Mouse (Mus musculus) frontal cortex, adult 2 months (tissue): ENCODE results near the gene Mfsd10. TPM values are rescaled to one million over a fixed set of nuclear protein-coding genes. Genes with fewer than 3 reads are reported as not detected.
A peak's percentile ranks its signal among the peaks of the same experiment; 100 is the strongest.

Experiments used
- DNase-seq, 2 experiments: peaks; one replicate each; pipeline ENCODE4 v3.0.0; 2022; ENCODE audit warnings: low spot score in 1 of 2; ENCODE audit errors: extremely low spot score in 1 of 2
- polyA plus RNA-seq: library from polyadenylated mRNA; depleted of rRNA; stranded (reverse); fragments of >200 nt; gene quantifications from 2 replicates; pipeline ENCODE4 v1.2.3, GENCODE M21; 2012; rRNA removed

The Mfsd10 gene
- 108 and 113 TPM in 2 replicates for polyA plus RNA-seq

DNA sequence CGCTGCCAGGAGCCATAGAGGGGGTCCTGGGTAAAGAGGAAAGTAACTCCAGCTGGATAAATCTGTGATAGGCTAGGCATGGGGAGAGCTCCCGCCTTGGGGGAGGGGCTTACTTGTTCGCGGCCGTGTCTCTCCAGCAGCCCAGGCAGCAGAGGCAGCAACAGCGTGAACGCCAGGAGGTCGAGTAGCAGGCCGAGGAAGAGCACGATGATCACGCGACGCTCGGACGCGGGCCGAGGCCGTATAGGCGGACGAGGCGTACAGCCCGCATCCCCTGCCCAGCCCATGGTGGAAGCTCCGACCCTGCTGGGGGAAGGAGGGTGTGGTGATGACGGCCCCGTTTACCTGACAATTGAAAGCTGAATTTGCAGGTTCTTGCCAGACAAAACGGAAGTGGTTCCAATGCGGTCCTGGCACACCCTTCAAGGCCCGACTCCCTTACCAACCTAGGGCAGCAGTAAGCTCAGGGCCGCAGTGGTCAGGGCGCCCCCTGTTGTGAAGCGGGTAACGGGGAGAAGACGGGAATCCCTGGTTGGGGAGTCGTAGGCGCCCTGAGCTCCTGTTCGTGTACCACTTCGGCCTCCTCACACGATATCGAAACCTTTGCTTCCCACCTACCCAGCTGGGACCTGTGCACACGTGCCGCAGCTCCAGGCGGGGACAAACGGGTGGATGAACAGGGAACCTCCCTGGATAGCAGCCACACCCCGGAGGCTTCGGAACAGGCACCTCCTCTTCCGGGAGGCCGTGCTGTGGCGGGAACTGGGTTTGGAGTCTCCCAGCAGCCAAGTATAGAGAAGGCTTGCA, at the start of gene Mfsd10:
Gene Mfsd10 (minus strand): TSS at position 732 of the 807 bp plus-strand sequence.
- peak; percentile 66 to 85 for DNase-seq

DNA sequence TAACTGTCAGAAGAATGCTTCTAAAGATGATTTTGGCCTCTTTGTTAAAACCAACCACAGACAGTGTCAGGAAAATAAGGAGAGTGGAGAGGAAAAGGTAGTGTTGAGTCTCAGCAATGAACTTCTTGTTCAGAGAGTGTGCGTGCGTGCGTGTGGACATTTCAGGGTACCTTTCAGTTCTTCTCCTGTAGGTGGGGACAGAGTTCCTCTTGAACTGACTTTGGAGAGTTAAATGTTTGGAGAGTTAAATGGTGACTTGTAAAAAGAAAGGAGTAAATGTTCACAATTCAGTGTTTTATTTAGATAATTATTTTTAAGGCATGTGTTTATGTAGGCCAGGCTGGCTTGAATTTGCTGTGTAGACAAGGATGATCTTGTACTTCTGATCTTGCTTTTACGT, 33.3 kb upstream of the Mfsd10 start:
- DNase-seq, result no peak

DNA sequence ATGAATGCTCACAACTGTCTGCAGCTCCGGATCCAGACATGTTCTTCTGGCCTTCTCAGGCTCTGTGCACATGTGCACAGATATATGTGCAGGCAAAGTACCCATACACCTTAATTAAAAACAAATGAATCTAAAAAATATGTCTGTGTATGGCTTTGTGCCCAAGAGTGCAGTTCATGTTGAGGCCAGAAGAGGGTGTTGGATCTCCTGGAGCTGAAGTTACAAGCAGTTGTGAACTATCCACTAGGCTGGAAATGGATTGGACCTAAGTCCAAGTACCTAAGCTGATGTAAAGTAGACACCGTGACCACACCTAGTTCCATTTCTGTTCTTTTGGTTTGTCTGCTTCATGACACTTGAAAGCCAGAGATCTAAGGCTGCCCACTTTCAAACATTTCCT, 32.5 kb upstream of the Mfsd10 start:
- no peak for DNase-seq

DNA sequence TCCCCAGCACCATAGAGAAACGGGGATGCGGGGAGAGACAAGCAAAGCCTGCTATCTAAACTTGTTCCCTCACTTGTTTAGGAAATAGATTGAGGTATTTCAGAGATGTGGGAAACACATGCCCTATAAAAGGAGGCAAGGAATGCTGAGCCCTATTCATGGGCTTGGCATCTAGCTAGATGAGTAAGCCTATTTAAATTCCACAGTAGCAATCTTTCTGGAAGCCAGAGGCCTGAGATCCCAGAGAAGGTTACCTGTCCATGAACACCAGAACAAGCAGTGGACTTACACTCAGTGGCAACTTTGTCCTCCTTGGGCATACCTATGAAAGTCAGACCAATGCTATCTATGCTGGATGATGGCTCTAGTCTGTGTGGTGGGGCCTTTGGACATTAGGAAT, 26.2 kb upstream of the Mfsd10 start:
- no peak for DNase-seq

DNA sequence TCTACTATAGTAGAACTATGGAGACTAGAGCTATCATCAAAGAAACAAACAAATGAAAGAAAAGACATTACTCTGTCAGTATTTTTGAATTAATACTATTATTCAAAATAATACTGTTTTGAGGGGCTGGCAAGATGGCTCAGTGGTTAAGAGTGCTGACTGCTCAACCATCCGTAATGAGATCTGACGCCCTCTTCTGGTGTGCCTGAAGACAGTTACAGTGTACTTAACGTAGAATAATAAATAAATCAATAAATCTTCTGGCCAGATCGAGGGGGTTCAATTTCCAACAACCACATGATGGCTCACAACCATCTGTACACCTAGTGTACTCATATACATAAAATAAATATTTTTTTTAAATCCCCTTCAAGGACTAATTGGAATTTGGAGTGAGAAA, 24.9 kb upstream of the Mfsd10 start:
- no peak for DNase-seq

DNA sequence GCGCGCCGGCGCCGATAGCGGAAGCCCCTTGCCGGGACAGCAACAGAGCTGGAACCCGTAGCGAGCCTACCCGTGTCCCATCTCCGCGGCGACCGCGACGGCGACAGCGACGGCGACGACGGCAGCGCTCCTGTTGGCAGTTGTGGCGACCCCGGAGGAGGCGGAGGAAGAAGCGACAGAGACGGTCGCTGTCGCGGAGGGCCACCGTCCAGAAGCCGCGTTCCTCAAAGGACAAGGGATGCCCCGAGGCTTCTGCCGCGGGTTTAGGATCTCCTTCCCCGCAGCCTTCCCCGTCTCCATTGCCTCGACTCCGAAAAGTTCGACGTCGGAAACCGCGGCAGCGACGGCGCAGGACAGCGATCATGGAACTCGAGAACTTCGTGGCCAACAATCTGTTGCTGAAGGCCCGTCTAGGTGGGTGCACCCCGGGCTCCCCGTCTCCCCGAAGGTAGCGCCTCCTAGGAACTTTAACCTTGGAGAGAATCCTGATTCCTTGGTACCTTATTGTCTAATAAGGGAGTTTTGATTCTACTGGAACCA, 23.6 kb upstream of the Mfsd10 start:
- no peak for DNase-seq

DNA sequence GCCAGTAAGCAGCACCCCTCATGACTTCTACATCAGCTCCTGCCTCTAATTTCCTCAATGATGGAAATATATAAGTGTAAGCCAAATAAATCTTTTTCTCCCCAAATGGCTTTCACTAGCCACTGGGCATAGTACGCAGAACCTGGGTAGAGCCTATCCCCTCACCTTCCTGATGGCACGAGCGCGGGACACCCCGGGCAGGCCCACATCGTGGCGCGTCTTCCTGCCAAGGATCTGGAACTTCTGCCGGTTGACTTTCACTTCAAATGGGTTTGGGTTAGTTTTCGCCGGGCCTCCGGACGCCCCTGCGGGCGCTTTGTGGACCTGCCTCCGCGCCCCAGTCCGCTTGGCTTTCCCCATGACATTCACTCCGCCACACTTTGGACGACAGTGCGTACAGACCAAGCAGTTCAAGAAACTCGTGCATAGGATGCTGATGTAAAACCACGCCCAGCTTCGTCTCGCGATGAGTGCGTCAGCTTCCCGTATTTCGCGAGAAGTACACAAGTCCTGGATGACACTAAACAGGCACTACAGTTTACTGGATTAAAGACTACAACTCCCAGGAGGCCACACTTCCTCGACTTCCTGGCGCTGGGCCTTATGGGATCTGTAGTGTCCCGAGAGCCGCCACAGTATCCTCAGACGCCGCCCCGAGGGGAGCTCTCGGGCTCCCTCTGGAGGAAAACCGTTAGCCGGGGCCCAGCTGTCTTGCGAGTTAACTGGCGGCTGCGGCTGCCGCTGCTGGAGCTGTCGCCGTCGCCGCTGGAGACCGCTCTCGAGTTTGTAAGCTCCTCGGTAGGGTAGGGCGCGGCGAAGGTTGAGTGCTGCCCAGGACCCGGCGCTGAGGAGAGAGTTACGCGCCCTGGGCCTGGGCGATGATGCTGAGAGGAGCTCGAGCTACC, 22.9 kb upstream of the Mfsd10 start, which contains the start of the genes Nop14 and Grk4:
Gene Nop14 (minus strand): TSS at position 463 of the 905 bp plus-strand sequence.
Gene Grk4 (plus strand): TSS at position 694 of the 905 bp plus-strand sequence.
- DNase-seq, result peak; percentile 100

DNA sequence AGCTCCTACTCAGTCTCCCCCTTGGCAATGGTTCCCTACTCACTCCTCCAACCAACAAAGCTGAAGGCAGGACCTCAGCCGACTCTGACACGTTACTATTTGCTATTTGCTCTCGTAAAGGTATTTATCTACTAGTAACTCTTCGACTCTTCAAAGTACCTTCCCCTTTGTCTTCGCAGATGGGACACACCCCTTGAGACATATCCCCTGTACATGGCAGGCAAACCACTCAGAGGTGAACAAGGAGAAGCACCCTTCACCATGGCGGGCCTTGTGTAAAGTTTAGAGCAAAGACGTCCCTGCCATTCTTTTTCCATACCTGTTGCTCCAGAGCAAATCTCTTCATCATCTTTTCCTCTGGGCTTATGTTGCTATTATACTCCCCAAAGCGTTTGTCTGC, 20.5 kb upstream of the Mfsd10 start:
- DNase-seq, result no peak

DNA sequence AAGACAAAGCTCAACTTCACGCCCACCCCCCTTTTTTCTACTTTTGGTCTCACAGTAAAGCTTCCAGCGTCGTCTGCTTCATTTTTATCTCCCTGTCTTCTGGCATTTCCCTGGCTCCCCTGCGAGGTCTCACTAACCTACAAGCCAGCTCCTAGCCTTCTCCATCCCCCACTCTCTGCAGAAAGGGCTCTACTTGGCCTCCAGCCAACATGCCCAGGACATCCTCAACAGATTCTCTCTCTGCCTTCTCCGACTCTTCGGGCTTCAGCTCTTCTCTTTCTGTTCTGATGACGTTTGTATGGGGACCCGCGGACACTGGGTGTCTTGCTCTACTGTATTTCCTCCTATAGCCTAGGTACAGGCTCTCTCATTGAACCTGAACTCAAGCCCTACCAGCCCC, 17.9 kb upstream of the Mfsd10 start:
- DNase-seq, result no peak

DNA sequence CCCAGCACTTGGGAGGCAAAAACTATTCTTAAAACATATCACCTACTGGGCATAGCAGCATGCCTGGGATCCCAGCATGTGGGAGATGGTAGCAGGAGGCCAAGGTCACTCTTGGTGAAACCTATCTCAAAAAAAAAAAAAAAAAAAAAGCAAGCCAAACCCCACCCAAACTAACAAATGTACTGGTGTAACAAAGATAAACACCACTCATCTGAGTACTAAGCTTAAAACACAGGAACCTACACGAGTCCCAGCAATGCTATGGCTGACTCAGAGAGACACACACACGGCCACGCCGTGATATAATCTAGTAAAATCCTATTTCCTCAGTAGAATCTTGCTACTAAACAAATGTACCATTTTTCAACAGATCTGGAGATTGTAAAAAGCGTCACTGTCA, 15.9 kb upstream of the Mfsd10 start:
- no peak for DNase-seq

DNA sequence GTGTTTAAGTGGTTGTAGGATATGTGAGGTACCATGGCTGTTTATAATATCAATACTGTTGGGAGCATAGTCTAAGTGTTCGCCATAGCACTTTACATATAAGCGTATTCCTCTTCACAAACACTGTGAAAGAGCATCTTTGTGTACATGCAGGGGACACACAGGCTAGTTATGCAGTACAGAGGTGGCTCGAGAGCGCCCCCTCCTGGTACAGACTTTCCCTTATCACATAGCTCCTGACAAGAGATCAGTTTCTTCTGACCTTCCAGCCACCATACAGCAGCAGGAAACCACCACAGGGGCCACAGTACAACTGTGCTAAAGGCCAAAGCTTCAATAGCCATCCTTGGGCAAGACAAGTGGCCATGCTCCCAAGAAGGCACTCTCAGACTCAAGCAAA, 10.6 kb upstream of the Mfsd10 start:
- peak in 1 of 2 experiments; percentile 77 for DNase-seq

DNA sequence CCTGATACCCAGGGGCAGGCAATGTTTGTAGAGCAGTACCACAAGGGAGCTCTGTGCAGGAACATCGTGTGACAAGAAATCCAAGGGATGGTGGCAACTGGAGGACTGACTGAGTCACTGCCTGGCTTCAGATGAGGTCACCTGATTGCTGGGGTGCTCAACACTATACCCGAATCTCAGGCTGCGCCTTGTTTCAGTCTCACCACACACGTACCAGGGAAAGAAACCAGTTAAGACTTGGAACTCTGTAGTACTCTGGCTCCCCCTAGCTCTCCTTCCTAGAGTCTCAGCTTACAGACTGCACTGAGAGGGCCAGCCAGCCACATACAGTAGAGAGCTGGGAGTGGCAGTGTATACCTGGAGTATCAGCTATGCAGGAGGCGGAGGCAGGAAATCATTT, 5.9 kb upstream of the Mfsd10 start:
- peak; percentile 67 to 87 for DNase-seq

DNA sequence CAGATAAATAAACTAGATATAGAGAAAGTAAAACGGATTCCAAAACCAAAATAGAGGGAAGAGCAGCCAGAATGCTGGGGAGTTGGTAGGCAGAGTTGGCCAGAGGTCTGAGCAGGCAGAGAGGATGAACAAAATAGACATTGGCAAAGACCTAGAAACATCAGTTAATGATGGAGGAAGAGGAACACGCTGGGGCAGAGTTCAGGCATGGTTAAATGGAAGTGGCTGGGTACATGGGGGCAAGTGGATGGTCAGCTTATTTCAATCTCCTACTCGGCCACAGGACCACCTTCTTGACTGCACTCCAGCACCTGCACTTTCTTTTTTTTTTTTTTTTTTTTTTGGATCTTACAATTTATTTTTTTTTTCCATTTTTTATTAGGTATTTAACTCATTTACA, 5.0 kb upstream of the Mfsd10 start:
- DNase-seq, result no peak

DNA sequence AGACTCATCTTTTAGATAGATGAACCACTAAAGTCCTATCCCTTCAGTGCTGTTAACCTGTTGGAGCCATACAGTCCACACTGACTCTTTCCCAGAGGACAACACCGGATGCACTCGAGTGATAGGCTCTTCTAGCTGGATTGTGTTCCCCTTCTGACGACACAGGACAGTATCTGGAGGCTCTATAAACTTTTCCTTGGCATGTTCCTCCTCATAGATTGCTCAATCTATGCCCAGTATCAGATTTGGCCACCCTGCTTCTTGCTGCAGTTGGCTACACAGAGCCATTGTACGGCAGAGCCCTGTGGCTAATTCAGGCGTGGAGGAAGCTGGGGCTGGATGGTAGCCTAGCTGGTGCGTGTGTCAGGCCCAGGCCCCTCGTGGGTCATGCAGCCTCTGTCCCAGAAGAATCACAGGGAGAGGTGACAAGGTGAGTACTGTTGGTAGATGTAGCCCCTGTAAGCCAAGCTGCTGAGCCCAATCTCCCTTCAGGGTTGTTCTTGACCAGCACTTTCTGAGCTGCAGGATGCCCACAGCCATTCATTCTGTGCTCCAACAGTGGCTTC, 662 bp upstream of the Mfsd10 start:
- no peak for DNase-seq

DNA sequence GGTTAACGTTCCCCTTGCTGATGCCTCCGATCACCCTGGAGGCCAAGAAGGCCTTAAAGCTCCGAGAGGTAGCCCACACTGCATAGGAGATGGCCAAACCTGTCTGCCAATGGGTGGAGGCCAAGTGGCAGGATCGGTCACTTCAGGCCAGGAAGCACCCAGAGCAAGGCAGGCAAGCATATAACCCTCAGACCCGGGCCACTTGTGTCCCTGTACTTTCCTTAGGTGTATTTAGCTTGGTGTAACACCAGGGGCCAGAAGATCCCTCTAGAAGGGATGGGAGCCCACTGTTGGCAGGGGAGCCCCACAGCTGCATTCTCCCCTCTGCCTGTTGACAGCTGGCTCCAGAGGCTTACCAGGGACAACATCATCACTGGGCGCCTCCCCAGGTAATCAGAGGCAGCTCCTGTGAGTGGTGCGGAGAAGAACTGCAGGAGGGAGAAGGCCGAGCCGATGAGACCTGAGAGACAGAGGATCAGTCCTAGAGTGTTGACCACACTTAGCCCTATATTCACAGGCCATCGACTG, 1.3 kb downstream of the Mfsd10 start:
- DNase-seq, result peak in 1 of 2 experiments; percentile 15

DNA sequence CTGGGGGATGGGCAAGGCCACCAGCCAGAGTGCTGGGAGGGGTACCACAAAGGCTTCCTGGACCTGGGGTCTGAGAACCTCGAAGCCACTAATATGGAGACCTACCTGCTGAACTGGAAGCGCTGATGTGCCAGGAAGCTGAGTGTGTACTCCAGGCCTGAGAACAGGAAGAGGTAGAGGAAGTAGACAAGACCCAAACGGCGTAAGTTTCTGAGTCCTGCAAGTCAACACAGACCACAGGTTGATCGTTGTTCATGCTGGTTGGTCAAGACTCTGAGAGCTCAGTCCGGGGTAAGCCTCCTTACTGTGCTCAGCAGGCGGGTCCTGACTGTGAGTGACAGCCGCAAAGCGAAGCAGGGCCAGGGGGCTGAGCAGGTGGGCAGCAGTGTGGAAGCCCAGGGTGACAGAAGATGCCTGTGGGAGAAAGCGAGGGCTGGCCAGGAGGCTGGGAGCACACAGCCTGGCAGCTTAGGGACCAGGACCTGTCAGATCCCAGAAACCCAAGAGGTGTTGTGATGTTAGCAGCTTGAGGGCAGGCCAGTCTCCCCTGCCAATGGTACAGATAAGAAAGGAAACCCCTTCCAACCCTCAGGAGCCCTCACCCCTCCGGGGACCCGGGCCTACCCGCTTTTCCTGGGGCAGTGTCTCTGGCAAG, 2.1 kb downstream of the Mfsd10 start:
- DNase-seq, result no peak

DNA sequence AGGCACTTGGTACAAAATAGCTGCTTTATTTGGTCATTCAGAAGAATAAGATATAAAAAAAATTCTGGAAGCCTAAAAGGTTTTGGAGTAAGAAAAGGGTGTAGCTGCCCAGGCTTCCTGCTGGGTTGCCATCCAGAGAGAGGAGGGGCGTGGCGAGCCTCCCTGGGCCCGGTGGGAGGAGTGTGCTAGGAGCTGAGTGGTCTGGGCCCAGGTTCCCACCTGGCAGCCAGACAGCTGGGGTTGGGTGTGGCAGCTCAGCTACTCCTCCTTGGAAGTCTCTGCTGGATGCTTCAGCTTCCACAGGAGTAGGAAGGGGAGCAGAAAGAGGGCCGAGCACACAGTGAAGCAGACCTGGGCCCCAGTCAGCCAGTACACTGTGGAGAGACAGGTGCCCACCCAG, 3.4 kb downstream of the Mfsd10 start:
- no peak for DNase-seq

DNA sequence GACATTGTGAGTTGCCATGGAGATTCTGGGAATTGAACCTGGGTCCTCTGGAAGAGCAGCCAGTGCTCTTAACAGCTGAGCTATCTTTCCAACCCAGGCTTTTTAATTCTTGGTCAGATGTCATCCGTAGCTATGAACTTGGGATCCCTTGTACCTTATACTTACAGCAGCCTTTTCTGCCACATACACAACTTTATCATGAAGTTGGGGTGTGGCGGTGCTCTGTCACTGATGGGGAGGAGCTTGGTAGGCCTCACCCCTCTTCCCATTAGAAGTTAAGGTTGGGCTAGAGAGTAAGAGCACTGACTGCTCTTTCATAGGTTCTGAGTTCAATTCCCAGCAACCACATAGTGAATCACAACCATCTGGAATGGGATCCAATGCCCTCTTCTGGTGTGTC, 4.0 kb downstream of the Mfsd10 start:
- DNase-seq, result no peak

DNA sequence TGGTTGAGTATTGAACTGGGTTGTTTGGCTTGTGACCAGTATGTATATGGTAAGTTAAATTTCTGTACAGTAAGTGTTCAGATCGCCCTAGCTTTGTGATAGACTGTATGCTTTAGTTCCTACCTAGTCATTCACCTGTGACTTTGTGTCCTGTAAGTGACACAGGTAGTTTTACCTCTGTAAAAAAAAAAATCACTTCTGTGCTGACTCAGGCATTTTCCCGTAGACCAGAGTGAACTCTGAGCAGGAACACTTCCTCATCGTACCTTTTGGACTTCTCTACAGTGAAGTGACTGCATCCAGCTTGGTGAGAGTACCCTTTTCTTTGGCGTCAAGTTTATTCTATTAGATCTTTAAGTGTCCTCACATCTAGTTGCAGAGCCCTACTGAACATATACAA, 27.0 kb downstream of the Mfsd10 start:
- no peak for DNase-seq

DNA sequence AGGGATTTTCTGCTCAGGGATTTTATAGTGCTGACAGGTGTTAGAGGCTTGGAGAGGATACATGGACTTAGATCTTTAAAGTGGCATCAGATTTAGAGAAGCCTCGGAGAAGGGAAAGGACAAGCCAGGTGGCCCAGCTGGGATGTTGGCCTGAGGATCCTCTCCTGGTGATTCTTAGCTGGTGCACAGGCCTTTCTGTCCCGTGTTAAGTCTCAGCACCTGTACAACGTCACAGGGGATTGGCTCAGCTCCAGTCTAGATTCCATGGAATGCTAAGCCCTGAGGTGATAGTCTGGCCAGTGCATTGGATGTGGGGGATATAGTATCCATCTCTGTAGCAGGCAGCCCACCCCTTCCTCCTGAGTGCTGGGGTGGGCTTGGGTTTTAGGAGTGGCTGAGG, 28.8 kb downstream of the Mfsd10 start:
- no peak for DNase-seq
